Mouse (Mus musculus) forebrain, embryonic 12.5 days (tissue): ENCODE measurements around the gene Th. TPM values are rescaled to one million over a fixed set of nuclear protein-coding genes. Genes with fewer than 3 reads are reported as not detected.

ENCODE experiments used
- ATAC-seq: fragments of 200-750 bp; cut with Nextera tagmentation; 2 replicates; pipeline ENCODE4 v1.8.0; 2017; ENCODE audit warnings: moderate TSS enrichment; ENCODE audit not compliant: low FRiP score
- H3K27ac ChIP-seq: fragments of 300-500 bp; sonication (generic); 2 replicates; pipeline ENCODE4 v1.5.1; 2016; ENCODE audit warnings: mild to moderate bottlenecking
- H3K27me3 ChIP-seq: fragments of 300-500 bp; sonication (generic); 2 replicates; pipeline ENCODE4 v1.6.1; 2016; ENCODE audit warnings: mild to moderate bottlenecking
- H3K36me3 ChIP-seq: fragments of 300-500 bp; sonication (generic); replicated peaks from 2 replicates; pipeline ENCODE4 v1.6.1; 2016; ENCODE audit warnings: mild to moderate bottlenecking
- H3K4me1 ChIP-seq: fragments of 300-500 bp; sonication (generic); 2 replicates; pipeline ENCODE4 v1.6.1; 2016
- H3K4me2 ChIP-seq: fragments of 300-500 bp; sonication (generic); 2 replicates; pipeline ENCODE4 v1.6.1; 2016; ENCODE audit warnings: mild to moderate bottlenecking, moderate library complexity
- H3K4me3 ChIP-seq: fragments of 300-500 bp; sonication (generic); replicated peaks from 2 replicates; pipeline ENCODE4 v1.5.1; 2016; ENCODE audit warnings: mild to moderate bottlenecking
- H3K9ac ChIP-seq: fragments of 300-500 bp; sonication (generic); 2 replicates; pipeline ENCODE4 v1.6.1; 2016; ENCODE audit warnings: mild to moderate bottlenecking
- H3K9me3 ChIP-seq: fragments of 300-500 bp; sonication (generic); 2 replicates; pipeline ENCODE4 v1.6.1; 2016
- WGBS: fragments of 180-500 bp; shearing (Covaris S2); methylation state at CpG from one replicate; pipeline ENCODE4 v1.1.7; 2016; 5-methylcytosine and 5-hydroxymethylcytosine counted together
- polyA plus RNA-seq: library from polyadenylated mRNA; unstranded; fragments of >200 nt; fragmentation: Nextera tagmentation; extraction: Ambion mirVana; gene quantifications from 2 replicates; pipeline ENCODE4 v1.2.1, GENCODE M21; 2016

The Th gene
- polyA plus RNA-seq: 13.9 and 17.8 TPM in 2 replicates

DNA sequence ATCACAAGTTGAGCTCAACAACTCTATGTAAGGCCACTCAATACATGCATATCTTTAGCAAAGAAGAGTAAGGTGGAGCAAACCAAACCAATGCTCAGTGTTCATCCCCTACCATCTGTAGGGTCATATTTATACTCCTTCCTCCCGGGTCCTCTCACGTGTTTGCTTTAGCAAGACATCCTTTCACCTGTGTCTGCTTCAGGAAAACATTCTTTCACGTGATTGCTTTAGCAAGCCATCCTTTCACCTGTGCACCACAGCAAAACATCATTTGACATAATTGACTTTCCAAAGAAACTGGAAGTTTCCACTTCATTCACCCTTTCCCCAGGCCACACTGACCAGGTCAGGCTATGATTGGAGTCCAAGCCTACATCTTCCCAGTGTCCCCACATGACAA lies at the start of gene Th:
Th (minus strand) TSS at position 101 of the 400 bp plus-strand sequence.
- Histone ChIP-seq H3K27ac (no peak within 1 kb of the TSS), H3K4me1 (no peaks in the 10 kb centered on the region), H3K36me3 (no peaks in the 10 kb centered on the region), H3K9me3 (no peaks in the 10 kb centered on the region), H3K4me3 (no peak within 1 kb of the TSS), H3K27me3 (no peaks in the 10 kb centered on the region), H3K4me2 (no peak within 1 kb of the TSS), H3K9ac (no peak within 1 kb of the TSS)
- 91% methylated on average over 3 of the region's 3 CpGs for WGBS
- no peak for ATAC-seq

DNA sequence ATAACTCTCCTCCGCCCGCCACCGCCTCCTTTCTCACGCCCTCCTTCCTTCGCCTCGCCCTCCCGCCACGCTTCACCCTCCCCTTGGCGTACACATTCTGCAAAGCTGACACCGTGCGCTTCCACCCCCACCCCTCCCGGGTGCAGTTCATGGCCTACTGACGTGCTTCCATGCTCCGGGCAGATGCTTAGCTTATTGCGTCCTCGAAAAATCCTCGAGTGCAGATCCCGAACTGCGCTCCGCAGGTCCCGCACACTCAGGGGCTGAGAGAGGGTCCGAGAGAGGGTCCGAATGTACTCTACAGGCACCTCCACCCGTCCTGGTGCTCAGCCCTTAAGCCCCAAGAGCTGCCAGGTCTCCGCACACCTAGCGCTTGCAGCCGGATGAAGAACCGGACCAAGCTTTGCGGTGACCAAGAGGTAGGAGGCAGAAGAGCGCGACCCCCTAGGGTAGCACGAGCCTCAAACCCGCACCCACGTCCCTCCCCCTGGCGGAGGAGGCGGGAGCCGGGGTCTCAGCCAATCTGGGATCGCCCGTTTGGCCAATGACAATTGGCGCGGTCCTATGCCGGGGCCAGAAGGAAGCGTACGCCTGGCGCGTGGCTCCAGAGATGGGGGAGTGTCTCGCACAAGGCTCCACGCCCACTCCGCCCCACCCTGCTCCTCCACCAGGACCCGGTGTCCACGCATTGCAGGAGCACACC lies 38.0 kb upstream of the Th start, which contains the start of gene Ascl2:
Ascl2 (minus strand) TSS at position 456 of the 703 bp plus-strand sequence.
- Histone ChIP-seq H3K36me3 (no peaks in the 10 kb centered on the region), H3K9me3 (no peaks in the 10 kb centered on the region), H3K4me3 (peak within 1 kb of the TSS; percentile 46), H3K4me1 (peaks cover 32% of the 10 kb centered on the region), H3K4me2 (peak within 1 kb of the TSS; percentile 83), H3K27ac (no peak within 1 kb of the TSS), H3K27me3 (peaks cover 86% of the 10 kb centered on the region), H3K9ac (peak within 1 kb of the TSS; percentile 29; the same call in 1 of the 2 replicates)
- WGBS: 1% methylated on average over 51 of the region's 51 CpGs
- ATAC-seq: peak; percentile 21; the same call in 1 of the 2 replicates

DNA sequence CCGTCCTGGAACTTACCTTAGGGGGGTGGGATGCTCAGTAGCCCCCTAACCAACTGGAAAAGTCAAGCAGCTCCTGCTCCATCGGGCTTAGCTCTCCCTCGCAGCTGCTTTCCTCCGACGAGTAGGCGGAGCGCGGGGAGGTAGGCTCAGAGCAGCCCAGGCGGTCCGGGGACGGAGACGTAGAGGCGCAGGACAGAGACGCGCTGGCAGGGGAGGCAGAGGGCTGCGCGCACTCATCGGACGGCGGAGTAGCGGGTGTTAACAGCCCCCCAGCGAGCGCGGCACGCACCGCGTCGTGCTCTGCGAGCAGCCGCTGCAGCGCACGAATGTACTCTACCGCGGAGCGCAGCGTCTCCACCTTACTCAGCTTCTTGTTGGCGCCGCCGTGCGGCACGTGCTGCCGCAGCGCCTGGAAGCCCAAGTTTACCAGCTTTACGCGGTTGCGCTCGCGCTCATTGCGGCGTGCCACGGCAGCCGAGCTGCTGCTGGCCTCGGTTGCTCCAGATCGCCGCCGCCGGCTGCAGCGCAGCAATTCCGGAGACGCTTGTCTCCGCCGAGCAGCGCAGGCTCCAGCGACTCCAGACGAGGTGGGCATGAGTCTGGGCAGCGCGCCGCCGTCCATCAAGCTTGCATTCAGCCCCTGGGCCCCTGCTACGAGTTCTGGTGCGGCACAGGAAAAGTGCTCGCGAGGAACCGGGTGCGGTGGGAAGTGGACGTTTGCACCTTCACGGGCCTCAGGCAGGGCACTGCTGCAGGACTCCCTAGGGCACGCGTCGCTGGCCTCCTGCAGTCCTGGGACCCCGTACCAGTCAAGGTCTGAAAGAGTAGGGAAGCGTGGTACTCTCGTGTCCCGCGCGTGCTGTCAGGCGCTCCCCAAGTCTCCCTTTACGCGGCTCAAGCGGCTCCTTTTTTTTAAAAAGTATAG lies 37.2 kb upstream of the Th start:
- peak overlapping the region; percentile 46 for H3K4me3 ChIP-seq
- peak overlapping the region; percentile 83 for H3K4me2 ChIP-seq
- peak; percentile 76 for ATAC-seq
- H3K9me3 ChIP-seq: no peaks in the 10 kb centered on the region
- WGBS: under 1% methylated on average over 90 of the region's 90 CpGs
- peaks cover 87% of the 10 kb centered on the region for H3K27me3 ChIP-seq
- H3K36me3 ChIP-seq: no peaks in the 10 kb centered on the region
- no peak overlapping the region for H3K27ac ChIP-seq
- H3K4me1 ChIP-seq: peaks cover 36% of the 10 kb centered on the region
- H3K9ac ChIP-seq: peak overlapping the region; percentile 38

DNA sequence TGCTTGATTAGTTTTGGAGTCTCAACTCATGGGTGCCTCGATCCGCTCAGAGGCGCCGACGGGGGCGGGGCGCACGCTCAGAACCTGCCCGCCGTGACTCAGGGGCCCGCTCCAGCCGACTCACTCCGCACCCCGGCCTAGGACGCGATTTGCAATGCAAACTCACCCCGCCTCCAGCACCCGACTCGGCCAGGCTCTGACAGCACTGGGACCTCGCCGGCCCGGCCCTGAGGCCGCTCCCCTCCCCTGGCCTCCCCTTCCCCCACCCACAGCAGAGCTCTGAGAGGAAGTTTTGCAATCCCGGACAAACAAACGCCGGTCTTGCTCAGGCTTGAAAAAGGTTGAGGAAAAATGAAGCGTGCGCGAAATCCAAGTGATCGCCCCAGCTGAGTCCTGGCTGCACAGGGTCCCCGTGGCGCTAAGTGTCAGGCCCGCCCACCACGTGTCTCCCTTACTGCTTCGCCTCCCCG lies 36.5 kb upstream of the Th start:
- under 1% methylated on average over 36 of the region's 36 CpGs for WGBS
- peak overlapping the region; percentile 38; the same call in 1 of the 2 replicates for H3K9ac ChIP-seq
- peak overlapping the region; percentile 83 for H3K4me2 ChIP-seq
- peak overlapping the region; percentile 46 for H3K4me3 ChIP-seq
- peaks cover 85% of the 10 kb centered on the region for H3K27me3 ChIP-seq
- no peaks in the 10 kb centered on the region for H3K9me3 ChIP-seq
- H3K36me3 ChIP-seq: no peaks in the 10 kb centered on the region
- H3K27ac ChIP-seq: no peak overlapping the region
- H3K4me1 ChIP-seq: peaks cover 36% of the 10 kb centered on the region
- peak; percentile 18; the same call in 1 of the 2 replicates for ATAC-seq

DNA sequence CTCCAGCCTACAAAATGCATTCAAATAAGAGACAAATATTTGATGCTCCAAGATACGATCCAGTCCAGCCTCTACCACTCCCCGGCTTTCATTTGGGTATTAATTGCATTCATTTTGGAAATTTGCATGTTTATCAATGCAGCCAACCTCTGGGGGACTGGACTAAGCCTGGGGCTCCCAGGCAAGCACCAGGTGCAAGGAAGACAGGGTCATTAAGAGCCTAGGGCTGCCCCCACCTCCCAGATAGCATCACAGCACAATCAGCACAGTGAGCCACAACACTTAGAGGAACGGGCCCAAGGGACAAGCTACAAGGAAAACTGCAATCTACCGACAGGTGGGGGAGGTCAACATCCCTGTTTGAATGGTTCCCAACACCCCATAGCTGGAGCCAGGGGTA lies 28.8 kb upstream of the Th start:
- no peak overlapping the region for H3K27ac ChIP-seq
- H3K4me2 ChIP-seq: no peak overlapping the region
- H3K4me1 ChIP-seq: peaks cover 10% of the 10 kb centered on the region; the same call in 1 of the 2 replicates
- WGBS: 80% methylated on average over 4 of the region's 4 CpGs
- no peak overlapping the region for H3K9ac ChIP-seq
- no peak overlapping the region for H3K4me3 ChIP-seq
- H3K27me3 ChIP-seq: peaks cover 29% of the 10 kb centered on the region
- ATAC-seq: no peak
- no peaks in the 10 kb centered on the region for H3K36me3 ChIP-seq
- no peaks in the 10 kb centered on the region for H3K9me3 ChIP-seq

DNA sequence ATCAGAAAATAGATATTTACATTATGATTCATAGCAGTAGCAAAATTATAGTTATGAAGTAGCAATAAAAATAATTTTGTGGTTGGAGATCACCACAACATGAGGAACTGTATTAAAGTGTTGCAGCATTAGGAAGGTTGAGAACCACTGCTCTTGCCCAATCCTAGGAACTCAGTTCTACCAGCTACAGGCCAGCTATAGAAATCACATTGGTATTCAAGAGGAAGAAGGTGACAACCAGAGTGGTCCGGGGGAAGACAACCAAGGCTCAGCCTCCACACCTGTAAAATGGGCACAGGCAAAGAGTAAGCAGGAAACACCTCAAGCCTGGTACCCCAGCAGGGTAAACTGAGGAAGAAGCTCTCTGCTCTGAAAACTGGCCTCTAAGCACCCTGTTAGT lies 27.9 kb upstream of the Th start:
- Histone ChIP-seq H3K9me3 (no peaks in the 10 kb centered on the region), H3K4me2 (no peak overlapping the region), H3K27me3 (peaks cover 21% of the 10 kb centered on the region), H3K36me3 (no peaks in the 10 kb centered on the region), H3K4me3 (no peak overlapping the region), H3K4me1 (peaks cover 2% of the 10 kb centered on the region; the same call in 1 of the 2 replicates), H3K27ac (no peak overlapping the region), H3K9ac (no peak overlapping the region)
- no peak for ATAC-seq
- 95% methylated on average over 1 of the region's 1 CpGs for whole genome bisulfite sequencing

DNA sequence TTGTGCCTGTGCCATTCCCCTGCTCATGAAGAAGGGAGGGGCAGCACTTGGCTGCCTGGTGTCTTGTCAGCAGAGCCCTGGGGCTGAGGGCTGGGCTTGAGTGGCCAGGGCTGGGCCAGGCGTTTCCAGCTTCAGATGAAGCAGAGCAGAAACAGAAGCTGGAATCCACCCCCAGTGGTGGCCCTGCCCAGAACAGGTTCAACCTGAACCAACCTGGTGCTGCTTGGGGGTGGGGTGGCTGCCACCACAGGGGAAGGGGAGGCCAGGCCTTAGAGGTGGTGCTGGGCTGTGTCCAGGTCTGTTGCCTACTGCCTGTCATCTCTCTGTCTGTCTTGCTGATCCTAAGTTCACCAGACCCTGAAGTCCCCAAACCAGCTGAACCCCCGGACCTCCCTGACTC lies 25.1 kb upstream of the Th start:
- Histone ChIP-seq H3K4me3 (no peak overlapping the region), H3K4me1 (no peaks in the 10 kb centered on the region), H3K9me3 (no peaks in the 10 kb centered on the region), H3K27me3 (peaks cover 15% of the 10 kb centered on the region; the same call in 1 of the 2 replicates), H3K27ac (no peak overlapping the region), H3K9ac (no peak overlapping the region), H3K4me2 (no peak overlapping the region), H3K36me3 (no peaks in the 10 kb centered on the region)
- no peak for ATAC-seq
- 85% methylated on average over 2 of the region's 2 CpGs for WGBS

DNA sequence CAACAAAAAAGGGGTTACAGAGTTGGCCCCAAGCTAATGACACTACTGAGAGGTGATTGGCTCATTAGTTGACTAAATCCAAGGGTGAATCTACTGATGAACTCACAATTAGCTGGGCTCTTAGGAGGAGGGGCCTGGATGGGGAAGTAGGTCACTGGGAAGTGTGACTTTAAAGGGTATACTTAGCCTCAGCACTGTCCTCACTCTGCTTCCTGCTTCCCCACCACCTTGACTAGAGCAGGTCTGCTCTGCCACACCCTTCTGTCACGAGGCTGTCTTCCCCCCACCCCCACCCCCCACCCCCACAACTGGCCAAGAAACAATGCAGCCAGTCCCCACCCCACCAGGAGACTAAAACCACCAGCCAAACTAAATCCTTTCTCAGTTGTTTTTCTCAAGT lies 18.6 kb upstream of the Th start:
- Histone ChIP-seq H3K27me3 (0 out of 2 replicates have a peak, but pooled peaks cover 5% of the 10 kb centered on the region), H3K9ac (no peak overlapping the region), H3K27ac (no peak overlapping the region), H3K4me1 (no peaks in the 10 kb centered on the region), H3K9me3 (no peaks in the 10 kb centered on the region), H3K36me3 (no peaks in the 10 kb centered on the region), H3K4me3 (no peak overlapping the region), H3K4me2 (no peak overlapping the region)
- ATAC-seq: no peak
- WGBS: 0% methylated on average over 1 of the region's 1 CpGs

DNA sequence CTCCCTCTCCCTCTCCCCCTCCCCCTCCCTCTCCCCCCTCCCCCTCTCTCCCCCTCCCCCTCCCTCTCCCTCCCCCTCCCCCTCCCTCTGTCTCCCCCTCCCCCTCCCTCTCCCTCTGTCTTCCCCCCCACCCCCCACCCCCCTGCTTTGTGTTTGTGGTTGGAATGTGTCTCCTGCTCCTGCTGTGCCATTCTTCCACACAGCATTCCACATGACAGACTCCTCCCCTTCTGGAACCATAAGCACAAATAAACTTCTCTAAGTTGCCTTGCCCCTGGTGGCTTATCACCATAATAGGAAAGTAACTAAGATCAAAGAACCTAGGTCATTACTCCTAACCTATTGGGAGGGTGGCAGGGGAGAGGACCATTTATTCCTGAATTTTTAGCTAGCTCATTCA lies 6.7 kb upstream of the Th start:
- H3K27me3 ChIP-seq: no peaks in the 10 kb centered on the region
- no peaks in the 10 kb centered on the region for H3K36me3 ChIP-seq
- H3K4me3 ChIP-seq: no peak overlapping the region
- no peak overlapping the region for H3K4me2 ChIP-seq
- no peaks in the 10 kb centered on the region for H3K9me3 ChIP-seq
- H3K4me1 ChIP-seq: no peaks in the 10 kb centered on the region
- H3K27ac ChIP-seq: no peak overlapping the region
- no peak for ATAC-seq
- no peak overlapping the region for H3K9ac ChIP-seq

DNA sequence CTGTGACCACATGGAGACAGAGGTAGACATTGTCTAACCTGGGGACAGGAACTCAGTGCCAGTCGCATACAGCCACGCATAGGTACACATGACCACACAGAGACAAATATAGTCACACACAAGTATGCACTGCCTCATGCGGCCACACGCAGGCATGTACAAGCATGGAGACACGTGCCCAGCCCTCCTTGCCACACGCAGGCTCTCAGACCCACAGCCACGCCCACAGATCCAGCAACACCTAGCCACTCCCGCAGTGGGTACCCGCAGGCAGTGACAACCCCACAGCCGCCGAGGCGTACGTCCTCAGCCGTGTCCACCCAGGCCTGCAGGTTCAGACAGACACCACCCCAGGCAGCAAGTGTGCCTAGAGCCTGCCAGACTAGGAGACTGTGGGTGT lies 4.8 kb upstream of the Th start:
- Histone ChIP-seq H3K36me3 (no peaks in the 10 kb centered on the region), H3K4me3 (no peak overlapping the region), H3K4me2 (no peak overlapping the region), H3K9me3 (no peaks in the 10 kb centered on the region), H3K27me3 (no peaks in the 10 kb centered on the region), H3K9ac (no peak overlapping the region), H3K4me1 (no peaks in the 10 kb centered on the region), H3K27ac (no peak overlapping the region)
- ATAC-seq: no peak
- WGBS: 91% methylated on average over 14 of the region's 14 CpGs

DNA sequence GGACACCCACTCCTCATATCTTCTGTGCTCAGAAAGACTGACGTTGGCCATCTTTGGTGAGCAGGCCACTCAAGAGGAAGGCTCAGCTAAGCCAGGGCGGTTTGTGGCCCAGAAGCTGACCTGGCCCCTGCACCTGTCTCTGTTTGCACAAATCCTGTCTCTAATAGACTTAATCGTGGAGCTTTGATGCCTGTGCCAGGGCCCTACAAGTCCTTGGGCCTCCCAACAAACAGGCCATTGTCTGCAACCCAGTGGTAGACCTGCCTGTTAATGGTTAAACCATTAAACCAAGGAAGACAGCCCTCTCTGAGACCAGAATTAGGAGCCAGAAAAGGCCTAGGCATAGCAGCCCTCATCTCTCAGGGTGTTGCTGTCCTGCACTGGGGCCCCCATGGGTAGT lies 1.5 kb upstream of the Th start:
- no peaks in the 10 kb centered on the region for H3K27me3 ChIP-seq
- H3K27ac ChIP-seq: no peak overlapping the region
- H3K4me1 ChIP-seq: no peaks in the 10 kb centered on the region
- no peaks in the 10 kb centered on the region for H3K36me3 ChIP-seq
- ATAC-seq: no peak
- H3K9me3 ChIP-seq: no peaks in the 10 kb centered on the region
- H3K4me3 ChIP-seq: no peak overlapping the region
- WGBS: 59% methylated on average over 3 of the region's 3 CpGs
- no peak overlapping the region for H3K4me2 ChIP-seq
- no peak overlapping the region for H3K9ac ChIP-seq

DNA sequence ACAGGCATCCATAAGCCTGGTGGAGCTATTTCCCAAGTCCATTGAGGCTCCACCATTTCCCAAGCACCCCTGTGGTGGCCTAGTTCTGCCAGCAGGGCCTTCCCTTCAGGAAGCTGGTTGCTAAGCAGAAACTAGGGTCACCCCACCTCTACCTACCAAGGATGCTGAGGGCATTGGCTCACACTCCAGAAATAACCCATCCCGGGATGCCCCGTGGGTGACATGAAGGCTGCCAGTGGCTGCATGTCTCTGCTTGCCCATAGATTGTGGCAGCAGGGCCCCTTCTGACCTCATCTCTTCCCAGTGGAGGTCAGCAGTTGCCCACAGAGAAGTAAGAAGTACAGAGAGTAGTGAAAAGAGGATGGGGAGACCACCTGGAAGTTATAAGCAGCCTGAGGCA lies 1.4 kb downstream of the Th start:
- Histone ChIP-seq H3K4me3 (no peak overlapping the region), H3K9me3 (no peaks in the 10 kb centered on the region), H3K36me3 (no peaks in the 10 kb centered on the region), H3K9ac (no peak overlapping the region), H3K4me2 (no peak overlapping the region), H3K4me1 (no peaks in the 10 kb centered on the region), H3K27ac (no peak overlapping the region), H3K27me3 (no peaks in the 10 kb centered on the region)
- no peak for ATAC-seq
- 83% methylated on average over 2 of the region's 2 CpGs for WGBS
